Mouse (Mus musculus) Patski (cell line): ENCODE results near the gene Rnf145. TPM values are rescaled to one million over a fixed set of nuclear protein-coding genes. Genes with fewer than 3 reads are reported as not detected.
"Not testable (repeated sequence)": the region's sequence is repeated elsewhere in the genome, so short reads cannot be mapped to it uniquely, and the experiment has no call there.

Experiments
- ATAC-seq: fragments of 100-300 bp; one replicate; pipeline ENCODE4 v1.8.0; 2021
- CTCF ChIA-PET: fragments of 350-600 bp; sonication (Branson Sonifier 250); formaldehyde crosslinking; loops from one replicate; lab custom pipeline; 2022; ENCODE audit warnings: inconsistent platforms; lab: Charles Lee
- POLR2A ChIA-PET: fragments of 350-600 bp; sonication (Branson Sonifier 250); formaldehyde crosslinking; loops from one replicate; lab custom pipeline; 2022; ENCODE audit warnings: antibody characterized with exemption, inconsistent platforms; lab: Charles Lee
- DNase-seq: peaks from one replicate; pipeline ENCODE4 v3.0.0-alpha.2; 2011; ENCODE audit warnings: low read depth, low spot score
- H3K27me3 ChIP-seq: fragments of 371-371 bp; one replicate; pipeline ENCODE4 v1.5.1; 2021
- CTCF ChIP-seq: fragments of 100-300 bp; IDR thresholded peaks from one replicate; pipeline ENCODE4 v1.5.1; 2021
- in situ Hi-C: fragments of 300-500 bp; cut with MboI; formaldehyde crosslinking; loops from 3 replicates; pipeline ENCODE4 v1.11.1; 2018; ENCODE audit warnings: low pct_unique_long_range_greater_than_20kb, mixed read lengths
- polyA plus RNA-seq: library from polyadenylated mRNA; unstranded; gene quantifications from one replicate; pipeline ENCODE4 v1.2.3, GENCODE M21; 2021

Rnf145 gene
- polyA plus RNA-seq, 1 experiment from 2014 or later, result 161 TPM

DNA sequence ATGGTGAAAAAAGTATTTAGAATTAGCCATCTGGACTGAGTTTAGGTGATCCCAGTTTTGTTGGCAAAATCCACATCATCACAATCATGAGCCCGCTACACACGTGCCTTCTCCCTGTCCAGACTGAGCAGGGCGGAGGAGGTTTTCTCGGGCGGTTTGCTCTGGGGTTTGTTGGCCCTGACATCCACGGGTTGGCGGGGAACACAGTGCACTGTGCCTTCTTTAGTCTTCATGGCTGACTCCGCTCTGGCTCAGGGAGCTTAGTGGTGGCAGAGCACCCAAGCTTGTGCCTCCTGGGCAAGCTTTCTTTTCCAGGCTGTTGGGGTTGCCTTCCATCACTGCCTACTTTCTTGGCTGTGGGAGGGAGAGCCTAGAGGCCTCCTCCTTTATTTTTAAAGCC lies 41.6 kb downstream of the Rnf145 start:
- ChIA-PET POLR2A (interaction anchor here (0.7 kb wide), 2 partner anchors 21 to 59 kb away, joined by 3 to 4 read pairs; no protein-coding TSS in a partner anchor), CTCF (no interaction called here)
- no peak for TF ChIP-seq CTCF
- in situ Hi-C loops, result no loop called here
- ATAC-seq (no peak), DNase-seq (no peak)
- no peaks in the 10 kb centered on the region for H3K27me3 ChIP-seq

DNA sequence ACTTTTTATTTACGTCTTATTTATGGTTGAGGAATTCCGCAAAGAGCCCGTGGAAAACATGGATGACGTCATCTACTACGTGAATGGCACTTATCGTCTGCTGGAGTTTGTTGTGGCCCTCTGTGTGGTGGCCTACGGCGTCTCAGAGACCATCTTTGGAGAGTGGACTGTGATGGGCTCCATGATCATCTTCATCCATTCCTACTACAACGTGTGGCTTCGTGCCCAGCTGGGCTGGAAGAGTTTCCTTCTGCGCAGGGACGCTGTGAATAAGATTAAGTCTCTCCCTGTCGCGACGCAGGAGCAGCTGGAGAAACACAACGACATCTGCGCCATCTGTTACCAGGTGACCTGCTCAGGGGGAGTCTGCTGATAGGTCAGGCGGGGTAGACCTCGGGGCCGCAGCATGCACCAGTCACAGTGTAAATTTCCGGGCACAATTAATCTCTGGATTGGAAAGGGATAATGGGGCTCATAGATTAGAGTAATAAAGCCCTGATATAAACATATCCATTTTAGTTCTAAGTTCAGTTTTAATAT lies 42.8 kb downstream of the Rnf145 start:
- ChIA-PET CTCF (no interaction called here), POLR2A (no interaction called here)
- no peak for ATAC-seq
- no peak for DNase-seq
- H3K27me3 ChIP-seq, result no peaks in the 10 kb centered on the region
- in situ Hi-C loops, result no loop called here
- TF ChIP-seq CTCF, result no peak

GRCm38 (mm10) chr11:44562389-44563135 lies 43.8 kb downstream of the Rnf145 start:
- in situ Hi-C loops, result no loop called here
- DNase-seq (no peak), ATAC-seq (no peak)
- POLR2A ChIA-PET, result no interaction called here
- no peaks in the 10 kb centered on the region for H3K27me3 ChIP-seq
- CTCF ChIA-PET, result interaction anchor here (1.4 kb wide), 1 partner anchor 8 kb away, joined by 3 read pairs; no protein-coding TSS in a partner anchor
- no peak for TF ChIP-seq CTCF

- no peaks in the 10 kb centered on the region for H3K27me3 ChIP-seq
- DNase-seq, result no peak
- TF ChIP-seq CTCF, result no peak
- ChIA-PET CTCF (no interaction called here), POLR2A (no interaction called here)
- no peak for ATAC-seq
- in situ Hi-C loops, result no loop called here
Measured at GRCm38 (mm10) chr11:44564245-44564864, 45.6 kb downstream of the Rnf145 start.

- ATAC-seq, result no peak
- no peaks in the 10 kb centered on the region for H3K27me3 ChIP-seq
- TF ChIP-seq CTCF, result no peak
- POLR2A ChIA-PET, result no interaction called here
- CTCF ChIA-PET, result no interaction called here
- in situ Hi-C loops, result no loop called here
- no peak for DNase-seq
Measured at GRCm38 (mm10) chr11:44564940-44565339, 46.2 kb downstream of the Rnf145 start.

- CTCF ChIA-PET, result interaction anchor here (0.8 to 1.2 kb wide), 2 partner anchors 7 to 11 kb away, joined by 3 to 4 read pairs; no protein-coding TSS in a partner anchor
- H3K27me3 ChIP-seq, DNase-seq, POLR2A ChIA-PET, in situ Hi-C loops, ATAC-seq: not testable (repeated sequence)
Measured at GRCm38 (mm10) chr11:44570336-44570735, 51.6 kb downstream of the Rnf145 start.

DNA sequence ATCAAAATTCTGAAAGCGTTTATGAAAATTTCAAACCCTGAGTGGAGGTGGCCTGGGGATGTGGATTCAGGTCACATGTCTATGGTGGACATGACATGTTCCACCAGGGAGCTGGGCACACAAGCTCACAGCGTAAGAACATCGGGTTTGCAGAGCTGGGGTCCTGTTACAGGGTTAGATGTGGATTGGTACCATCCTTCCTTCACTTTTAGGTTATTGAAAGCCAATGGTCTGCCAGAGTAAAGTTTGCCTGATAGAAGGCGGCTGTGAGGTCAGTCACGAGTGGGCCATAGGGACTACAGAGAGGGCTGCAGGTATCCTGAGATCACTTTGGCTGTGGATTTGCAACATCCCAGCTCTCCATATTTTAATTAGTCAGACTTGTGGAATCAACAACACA lies 54.0 kb downstream of the Rnf145 start:
- CTCF ChIA-PET, result no interaction called here
- H3K27me3 ChIP-seq, result no peaks in the 10 kb centered on the region
- TF ChIP-seq CTCF, result no peak
- ATAC-seq (no peak), DNase-seq (no peak)
- POLR2A ChIA-PET, result no interaction called here
- in situ Hi-C loops, result no loop called here

DNA sequence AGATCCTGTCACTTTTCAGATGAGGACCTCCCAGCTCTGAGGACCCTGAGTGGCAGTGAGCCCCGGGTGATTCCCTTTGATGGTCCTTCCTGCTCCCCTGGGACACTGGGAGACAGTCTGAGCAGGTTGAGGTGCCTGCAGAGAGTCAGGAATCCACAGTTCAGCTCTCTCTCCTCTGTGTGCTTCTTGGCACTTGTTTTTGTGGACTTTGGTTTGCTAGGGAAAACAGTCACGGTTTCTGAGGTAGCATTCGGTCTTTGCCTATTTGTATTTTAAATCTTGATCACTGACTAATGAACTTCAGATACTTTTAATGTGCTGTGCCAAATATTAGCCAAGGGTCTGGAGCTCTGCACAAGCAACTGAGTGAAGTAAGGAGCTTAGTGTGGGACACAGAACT lies 54.6 kb downstream of the Rnf145 start:
- in situ Hi-C loops, result no loop called here

GRCm38 (mm10) chr11:44574391-44574790 lies 55.6 kb downstream of the Rnf145 start:
- DNase-seq (no peak), ATAC-seq (no peak)
- TF ChIP-seq CTCF, result no peak
- ChIA-PET CTCF (no interaction called here), POLR2A (no interaction called here)
- H3K27me3 ChIP-seq, result no peaks in the 10 kb centered on the region
- in situ Hi-C loops, result no loop called here

More for the DNA sequence above, 54.6 kb downstream of the Rnf145 start:
- DNase-seq (no peak), ATAC-seq (no peak)
- ChIA-PET POLR2A (no interaction called here), CTCF (no interaction called here)
- H3K27me3 ChIP-seq, result no peaks in the 10 kb centered on the region
- no peak for TF ChIP-seq CTCF

DNA sequence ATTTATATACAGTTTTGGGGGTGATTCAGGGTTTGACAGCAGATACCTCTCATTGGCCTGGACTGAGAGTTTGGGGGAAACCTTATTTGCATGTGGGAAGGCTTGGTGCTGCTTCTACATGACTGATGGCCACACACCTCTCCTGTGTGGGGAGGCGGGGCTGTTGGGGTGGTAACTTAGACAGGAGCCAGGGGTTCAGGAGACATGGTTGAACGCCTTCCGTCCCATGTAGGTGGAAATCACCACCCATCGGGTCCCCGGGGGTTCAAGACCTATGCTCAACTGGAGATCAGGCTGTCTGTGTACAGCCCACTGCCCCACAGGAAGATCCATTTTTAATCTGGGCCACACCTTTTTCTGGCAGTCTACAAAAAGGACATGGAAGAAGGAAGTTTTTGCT lies 56.1 kb downstream of the Rnf145 start:
- TF ChIP-seq CTCF, result no peak
- in situ Hi-C loops, result loop anchor here (25.0 kb wide), 1 partner anchor 1637 kb away; no protein-coding TSS in a partner anchor
- POLR2A ChIA-PET, result no interaction called here
- no peak for DNase-seq
- ATAC-seq, result no peak
- H3K27me3 ChIP-seq, result no peaks in the 10 kb centered on the region
- CTCF ChIA-PET, result no interaction called here

DNA sequence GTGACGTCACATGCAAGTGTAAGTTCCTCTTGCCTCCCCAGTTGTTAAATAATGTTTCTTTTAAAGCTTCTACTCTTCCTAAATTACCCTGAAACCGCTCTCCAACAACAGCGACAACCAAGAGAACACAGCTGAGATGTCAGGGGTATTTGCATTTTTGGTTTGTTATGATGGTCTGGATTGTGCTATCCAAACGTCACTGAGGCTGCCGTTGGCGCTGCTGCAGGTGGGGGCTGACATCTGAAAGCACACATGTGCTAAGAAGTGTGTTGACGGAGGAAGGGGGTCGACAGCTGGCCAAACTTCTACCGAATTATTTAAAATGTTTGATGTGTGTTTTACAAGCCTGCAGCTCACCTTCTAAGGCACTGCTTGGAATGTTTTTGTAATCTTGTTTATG lies 59.1 kb downstream of the Rnf145 start:
- ATAC-seq (no peak), DNase-seq (no peak)
- in situ Hi-C loops, result loop anchor here (25.0 kb wide), 1 partner anchor 1634 kb away; no protein-coding TSS in a partner anchor
- no peaks in the 10 kb centered on the region for H3K27me3 ChIP-seq
- ChIA-PET CTCF (no interaction called here), POLR2A (no interaction called here)
- no peak for TF ChIP-seq CTCF
